Mouse (Mus musculus) ES-Bruce4 (cell line): ENCODE results near the gene Dydc1.

ENCODE experiments used
- CTCF ChIP-seq: IDR thresholded peaks from one replicate; pipeline ENCODE4 v1.8.1; 2011; ENCODE audit warnings: low read depth, low read length
- EP300 ChIP-seq: IDR thresholded peaks from 2 replicates; pipeline ENCODE4 v1.6.1; 2011; ENCODE audit warnings: low read depth, low read length; ENCODE audit not compliant: insufficient read depth

DNA sequence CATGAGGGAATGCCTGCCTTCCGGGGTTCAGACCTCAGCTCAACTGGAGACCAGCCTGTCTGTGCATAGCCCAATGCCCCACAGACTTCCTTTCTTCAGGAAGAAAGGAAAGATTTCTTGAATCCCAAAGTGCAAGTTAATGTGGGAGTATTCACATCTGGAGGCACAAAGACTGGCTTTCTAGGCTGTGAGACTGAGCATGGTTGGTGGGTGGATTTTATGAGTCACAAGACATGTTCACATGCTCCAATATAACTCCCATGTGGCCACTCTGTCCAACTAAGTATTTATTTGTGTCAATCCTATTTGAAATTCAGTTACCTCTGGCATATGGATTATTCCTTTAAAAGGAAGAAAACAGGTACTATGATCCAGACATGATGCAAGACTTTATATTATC lies 26.0 kb downstream of the Dydc1 start:
- TF ChIP-seq EP300, result no peak
- no peak for TF ChIP-seq CTCF
